Comparison of ENCODE assay signal across 11 mouse cellular contexts in genomic region chr5:139084302-139084701, GRCm38 (mm10).
DNase-seq lines count a peak whose midpoint lies in the region; ATAC-seq and TF ChIP-seq lines count a peak whose summit lies in the region.
"Had no signal": no experiment of that assay in that cellular context is flagged by ENCODE, and none has a peak within 500 bp of the region (broad histone marks: within the 10 kb centered on the region; RNA-seq: fewer than 3 reads in every experiment).

No protein-coding gene starts in this region.

- intact Hi-C loops in heart, postnatal 14 days (cut with DNase I), result no loop called here
- intact Hi-C loops in gastrocnemius, postnatal 14 days (cut with DNase I; ENCODE audit: low total_unique reads), result no loop called here

- no peak for TF ChIP-seq CTCF in hindbrain, postnatal 0 days (IDR thresholded peaks at IDR 0.05; ENCODE audit: low read depth)

- no peaks in the 10 kb centered on the region for H3K9me3 ChIP-seq in hindbrain, postnatal 0 days (ENCODE audit: low read length)
- 0 out of 2 replicates have a peak, but pooled peaks cover 4% of the 10 kb centered on the region for H3K9me3 ChIP-seq in hindbrain, embryonic 10.5 days
- H3K9me3 ChIP-seq: forebrain, embryonic 12.5 days had no signal

- H3ac ChIP-seq in myocyte (ENCODE audit: control insufficient read depth, insufficient read length), result no peak overlapping the region

- H3K36me3 ChIP-seq in hindbrain, postnatal 0 days (ENCODE audit: insufficient read depth, low read length), result no peaks in the 10 kb centered on the region
- H3K36me3 ChIP-seq in hindbrain, embryonic 10.5 days, result no peaks in the 10 kb centered on the region
- H3K36me3 ChIP-seq in myocyte (ENCODE audit: control insufficient read depth, insufficient read depth), result no peaks in the 10 kb centered on the region
- H3K36me3 ChIP-seq: forebrain, embryonic 12.5 days had no signal

- 0 out of 2 replicates have a peak, but pooled peaks cover 6% of the 10 kb centered on the region for H3K4me1 ChIP-seq in hindbrain, postnatal 0 days (ENCODE audit: insufficient read depth, low read length)
- peaks cover 5% of the 10 kb centered on the region; the same call in 1 of the 2 replicates for H3K4me1 ChIP-seq in hindbrain, embryonic 10.5 days (replicated peaks)
- H3K4me1 ChIP-seq: forebrain, embryonic 12.5 days had no signal

- peak; percentile 44 for DNase-seq in hindbrain, postnatal 0 days (ENCODE audit: low spot score)
- no peak for DNase-seq in hindbrain, embryonic 10.5 days (ENCODE audit: low spot score)
- DNase-seq in cerebellum, postnatal 10 days, result peak; percentile 73 to 74
- peak; percentile 52 to 74 for DNase-seq in heart, postnatal 14 days
- DNase-seq in gastrocnemius, postnatal 14 days, result no peak
- no peak for DNase-seq in spleen, postnatal 4 days (ENCODE audit: low spot score in 2 of 2)
- DNase-seq: lung, postnatal 4 days had no signal

- TF ChIP-seq POLR2A in myocyte (IDR thresholded peaks at IDR 0.05; ENCODE audit: insufficient read length, low read depth), result no peak

- no peak overlapping the region for H3K4me3 ChIP-seq in hindbrain, postnatal 0 days (ENCODE audit: low read length)
- no peak overlapping the region for H3K4me3 ChIP-seq in hindbrain, embryonic 10.5 days
- no peak overlapping the region for H3K4me3 ChIP-seq in myocyte
- H3K4me3 ChIP-seq: forebrain, embryonic 12.5 days had no signal

- no peaks in the 10 kb centered on the region for H3K27me3 ChIP-seq in hindbrain, postnatal 0 days (ENCODE audit: insufficient read depth, low read length)
- H3K27me3 ChIP-seq in hindbrain, embryonic 10.5 days (ENCODE audit: insufficient read depth, poor library complexity, severe bottlenecking), result no peaks in the 10 kb centered on the region
- H3K27me3 ChIP-seq in myocyte (ENCODE audit: control insufficient read depth, insufficient read depth, insufficient read length), result no peaks in the 10 kb centered on the region
- H3K27me3 ChIP-seq: CH12.LX; forebrain, embryonic 12.5 days had no signal

- H3K27ac ChIP-seq in hindbrain, postnatal 0 days, result no peak overlapping the region
- no peak overlapping the region for H3K27ac ChIP-seq in hindbrain, embryonic 10.5 days
- H3K27ac ChIP-seq: forebrain, embryonic 12.5 days had no signal

- peak; percentile 41; the same call in 1 of the 2 replicates for ATAC-seq in hindbrain, postnatal 0 days
- no peak for ATAC-seq in erythroid progenitor cell, adult 5-6 weeks (replicated peaks; ENCODE audit: low FRiP score, poor library complexity, severe bottlenecking)

- WGBS in hindbrain, postnatal 0 days, result 58% methylated on average over 6 of the region's 6 CpGs
- 88% methylated on average over 6 of the region's 6 CpGs for WGBS in hindbrain, embryonic 10.5 days

- H3K9ac ChIP-seq in hindbrain, postnatal 0 days (replicated peaks; ENCODE audit: low read length), result no peak overlapping the region
- H3K9ac ChIP-seq: forebrain, embryonic 12.5 days had no signal

- H3K4me2 ChIP-seq in hindbrain, postnatal 0 days (ENCODE audit: low read depth, low read length), result no peak overlapping the region
- peak overlapping the region; percentile 22 for H3K4me2 ChIP-seq in myocyte (ENCODE audit: low read depth)
- H3K4me2 ChIP-seq: forebrain, embryonic 12.5 days had no signal

- H3K79me2 ChIP-seq in myocyte (ENCODE audit: control insufficient read depth, insufficient read depth), result no peaks in the 10 kb centered on the region

TF ChIP-seq in myocyte, 11 proteins besides CTCF, POLR2A, EP300 and RAD21:
- no peak for TF ChIP-seq SRF (IDR thresholded peaks at IDR 0.05; ENCODE audit: control insufficient read depth, insufficient read length, low read depth)
- TF ChIP-seq POLR2AphosphoS2 (IDR thresholded peaks at IDR 0.05; ENCODE audit: insufficient read length, low read depth), result no peak
- peak; percentile 30 for TF ChIP-seq MAX (IDR thresholded peaks at IDR 0.05; ENCODE audit: low read depth)
- TF ChIP-seq MYOG (IDR thresholded peaks at IDR 0.05; ENCODE audit: control insufficient read depth in 1 of 3, insufficient read depth in 1 of 3, insufficient read length in 2 of 3, low read depth in 2 of 3), result peak in 1 of 3 experiments; percentile 40

Comparison
In these comparisons a context has a peak if more than half of its experiments do, and no peak if none do; other contexts are left out.
1. DNase-seq: peak in hindbrain, postnatal 0 days (single experiment), cerebellum, postnatal 10 days (2 of 2) and heart, postnatal 14 days (2 of 2); none in hindbrain, embryonic 10.5 days (single experiment), gastrocnemius, postnatal 14 days (single experiment) and spleen, postnatal 4 days (0 of 2).